ENCODE assay signal across 8 mouse cellular contexts in the genomic region with DNA sequence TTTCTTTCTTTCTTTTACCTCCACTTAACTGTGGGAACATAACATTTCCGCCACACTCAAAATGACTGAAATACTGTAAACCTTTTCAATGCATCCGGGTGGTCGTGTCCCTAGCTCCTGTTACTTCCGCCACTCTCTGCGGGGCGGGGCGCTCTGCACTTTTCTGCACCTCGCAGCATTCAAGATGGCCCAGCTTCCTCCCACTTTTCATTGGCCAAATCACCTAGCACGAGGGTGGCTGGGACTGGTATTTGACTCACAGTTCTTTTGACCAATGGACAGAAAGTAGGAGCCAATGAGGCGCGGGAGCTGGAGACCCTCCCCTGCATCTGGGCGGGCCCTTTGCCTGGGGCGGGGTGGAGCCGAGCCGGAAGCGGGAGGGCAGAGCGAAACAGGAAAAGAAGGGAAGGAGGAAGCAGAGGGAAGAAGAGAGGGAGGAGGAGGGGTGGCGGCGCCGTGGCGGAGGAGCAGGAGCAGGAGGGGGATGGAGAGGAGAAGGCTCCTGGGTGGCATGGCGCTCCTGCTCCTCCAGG. TPM values are rescaled to one million over a fixed set of nuclear protein-coding genes. Genes with fewer than 3 reads are reported as not detected.
DNase-seq lines count a peak whose midpoint lies in the region; ATAC-seq lines count a peak whose summit lies in the region.

A gene (plus strand): TSS at position 365 of the 533 bp plus-strand sequence.

- DNase-seq in WW6 (ENCODE audit: low read depth, low spot score): peak; percentile 97
- peak; percentile 80 to 94 for DNase-seq in cerebellum, postnatal 4 days (ENCODE audit: low spot score in 2 of 2)
- DNase-seq in gastrocnemius, adult 18-20 months (ENCODE audit: low spot score): peak; percentile 97
- peak; percentile 93 to 97 for DNase-seq in left cerebral cortex, adult 18-20 months (ENCODE audit: low spot score in 2 of 2)
- peak; percentile 99 for DNase-seq in right cerebral cortex, adult 18-20 months
- peak; percentile 86 for DNase-seq in urinary bladder, postnatal 10 days (ENCODE audit: low spot score)

- peak within 1 kb of the TSS; percentile 99 for H3K4me3 ChIP-seq in hindbrain, embryonic 16.5 days (ENCODE audit: low read length)
- H3K4me3 ChIP-seq in macrophage (ENCODE audit: inconsistent target): peak within 1 kb of the TSS; percentile 98

- no peaks in the 10 kb centered on the region for H3K9me3 ChIP-seq in hindbrain, embryonic 16.5 days (ENCODE audit: control insufficient read depth, low read length)

- H3K36me3 ChIP-seq in hindbrain, embryonic 16.5 days (ENCODE audit: control insufficient read depth, insufficient read depth, low read length): peaks cover 3% of the 10 kb centered on the region; the same call in 1 of the 2 replicates
- H3K36me3 ChIP-seq in macrophage (ENCODE audit: inconsistent target): no peaks in the 10 kb centered on the region

- no peaks in the 10 kb centered on the region for H3K27me3 ChIP-seq in hindbrain, embryonic 16.5 days (replicated peaks; ENCODE audit: control insufficient read depth, insufficient read depth, low read length)

- peak; percentile 100 for ATAC-seq in hindbrain, embryonic 16.5 days

- 0% methylated on average over 22 of the region's 22 CpGs for WGBS in hindbrain, embryonic 16.5 days
- under 1% methylated on average over 21 of the region's 22 CpGs for WGBS in macrophage (ENCODE audit: missing documents)

- H3K79me2 ChIP-seq in macrophage (ENCODE audit: inconsistent target): peaks cover 49% of the 10 kb centered on the region

- H3K4me2 ChIP-seq in hindbrain, embryonic 16.5 days (ENCODE audit: low read length): peak within 1 kb of the TSS; percentile 97

- H3K4me1 ChIP-seq in hindbrain, embryonic 16.5 days (ENCODE audit: control insufficient read depth, insufficient read depth, low read depth, low read length): peaks cover 15% of the 10 kb centered on the region

- peak within 1 kb of the TSS; percentile 80 for H3K27ac ChIP-seq in hindbrain, embryonic 16.5 days (ENCODE audit: low read depth, low read length)
- peak within 1 kb of the TSS; percentile 66 for H3K27ac ChIP-seq in macrophage

- peak within 1 kb of the TSS; percentile 91 for H3K9ac ChIP-seq in hindbrain, embryonic 16.5 days (ENCODE audit: low read depth, low read length)

RNA-seq across cellular contexts. Expression of the gene that starts here (rescaled TPM):
- 100 to 1,000 TPM in 1 of 2 experiments, 10 to 100 TPM in 1; 66.2 to 116 TPM for total RNA-seq in gastrocnemius, adult 18-20 months (2021)
- 32.0 and 40.0 TPM in 2 replicates for polyA plus RNA-seq in hindbrain, embryonic 16.5 days (2015; fragmentation: Nextera tagmentation; extraction: Ambion mirVana)
- total RNA-seq in left cerebral cortex, adult 18-20 months (2021): 10 to 100 TPM; 34.9 to 37.9 TPM
- total RNA-seq in macrophage (2018; cell fraction: chromatin; rRNA removed): 100 to 1,000 TPM in 1 of 26 experiments, 10 to 100 TPM in 25; 34.4 to 104 (median 65.7) TPM
- total RNA-seq in macrophage (2018; cell fraction: cytosol; rRNA removed): 10 to 100 TPM; 49.8 to 85.2 (median 66.4) TPM
- total RNA-seq in macrophage (2018; cell fraction: nucleus; rRNA removed): 100 to 1,000 TPM in 3 of 26 experiments, 10 to 100 TPM in 23; 46.8 to 116 (median 88.0) TPM
- polyA plus RNA-seq in macrophage (2018): 52.4 to 61.0 TPM (median 59.3 TPM) in 3 replicates

Comparison
In these comparisons a context has a peak if more than half of its experiments do, and no peak if none do; other contexts are left out.
1. Peak in every context shown above with its lines: DNase-seq, ATAC-seq, H3K4me3 ChIP-seq and H3K27ac ChIP-seq.